Mouse (Mus musculus) neural tube, embryonic 10.5 days (tissue): ENCODE measurements at regions not wholly inside any gene's neighbourhood (a gene's known extent, or its start where the extent isn't known, plus 50 kb on each side); places are given as distances from the start of the nearest gene placed in this dataset.

Source experiments
- DNase-seq: peaks from one replicate; pipeline ENCODE4 v3.0.0-alpha.2; 2017; ENCODE audit warnings: low spot score; ENCODE audit errors: extremely low spot score

DNA sequence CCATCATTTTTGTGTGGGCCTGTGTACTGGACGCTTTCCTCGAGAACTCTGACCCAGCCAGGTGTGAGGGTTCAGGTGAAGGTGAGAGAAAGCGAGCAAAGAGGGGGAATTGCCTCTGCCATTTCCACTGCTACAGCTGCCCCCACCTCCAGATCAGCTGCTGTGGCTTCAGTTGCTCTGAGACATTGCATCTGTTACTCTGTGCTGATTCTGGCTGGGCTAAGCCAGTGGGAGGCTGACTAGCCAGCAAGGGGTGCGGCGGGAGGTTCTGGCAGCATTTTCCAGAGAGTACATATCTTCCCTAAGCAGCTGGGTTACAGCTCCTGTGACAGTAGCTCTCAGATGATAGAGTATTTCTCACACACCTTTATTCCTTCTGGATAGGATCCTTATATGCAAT lies 712.7 kb upstream of the Cdh18 start:
- no peak for DNase-seq

DNA sequence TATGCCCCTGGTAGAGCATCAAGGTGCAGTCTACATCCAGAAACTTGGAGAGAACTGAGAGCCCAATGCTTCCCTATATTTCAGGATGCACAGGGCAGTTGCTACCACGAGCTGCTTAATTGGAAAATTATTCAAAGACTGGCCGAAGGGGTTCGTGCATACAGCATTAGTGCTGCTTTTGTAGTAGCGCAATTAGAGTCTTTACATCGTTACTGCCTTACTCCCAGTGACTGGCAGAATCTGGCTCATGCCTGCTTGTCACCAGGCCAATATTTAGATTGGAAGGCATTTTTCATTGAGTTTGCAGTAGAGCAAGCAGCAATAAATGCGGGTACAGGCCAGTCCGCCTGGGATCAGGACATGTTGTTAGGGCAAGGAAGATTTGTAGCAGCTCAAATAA lies 690.3 kb upstream of the Cdh18 start:
- no peak for DNase-seq

DNA sequence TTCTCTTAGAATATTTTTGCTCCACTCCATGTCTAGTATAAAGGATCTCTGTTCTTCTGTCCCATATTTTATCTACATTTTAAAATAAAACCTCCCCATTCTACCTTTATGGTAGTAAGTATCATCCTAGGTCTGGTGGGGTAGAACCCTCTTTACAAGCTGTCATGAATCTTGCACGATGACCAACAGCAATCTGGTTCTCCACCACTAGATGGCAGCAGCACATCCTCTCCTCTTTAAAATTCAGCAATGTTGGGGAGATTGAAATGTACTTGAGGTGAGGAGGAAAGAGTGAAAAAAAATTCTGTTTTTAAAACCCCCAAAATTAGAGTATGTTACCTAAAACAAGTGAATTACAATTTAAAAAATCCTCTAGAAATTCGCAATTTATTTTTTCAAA lies 663.6 kb upstream of the Cdh18 start:
- DNase-seq = peak; percentile 64
